Mouse (Mus musculus) intestine, embryonic 15.5 days (tissue): Measurements from ENCODE around the gene Map3k10. TPM values are rescaled to one million over a fixed set of nuclear protein-coding genes. Genes with fewer than 3 reads are reported as not detected.

Source experiments
- polyA plus RNA-seq: library from polyadenylated mRNA; unstranded; fragments of >200 nt; fragmentation: Nextera tagmentation; extraction: Ambion mirVana; gene quantifications from 2 replicates; pipeline ENCODE4 v1.2.1, GENCODE M21; 2015

Map3k10 gene
- polyA plus RNA-seq, 1 experiment from 2014 or later: 5.6 TPM

Other genes starting within 250 kb of the Map3k10 start
- gene Sptbn4, start 226.9 kb downstream of the Map3k10 start, polyA plus RNA-seq: 0.33 and 0.38 TPM in 2 replicates
- 60.4 and 77.5 TPM in 2 replicates for gene Blvrb, start 226.6 kb downstream of the Map3k10 start, polyA plus RNA-seq
- gene Sertad3, start 200.8 kb downstream of the Map3k10 start, polyA plus RNA-seq: 25.7 and 27.0 TPM in 2 replicates
- 36.0 and 39.0 TPM in 2 replicates for gene Sertad1, start 187.7 kb downstream of the Map3k10 start, polyA plus RNA-seq
- 2.7 and 3.2 TPM in 2 replicates for gene Prx, start 175.3 kb downstream of the Map3k10 start, polyA plus RNA-seq
- 0.35 and 0.54 TPM in 2 replicates for gene Hipk4, start 151.3 kb downstream of the Map3k10 start, polyA plus RNA-seq
- 64.5 and 65.0 TPM in 2 replicates for gene Pld3, start 121.4 kb downstream of the Map3k10 start, polyA plus RNA-seq
- gene 2310022A10Rik, start 121.4 kb downstream of the Map3k10 start, polyA plus RNA-seq: 21.7 and 24.1 TPM in 2 replicates
- gene Akt2, start 83.0 kb downstream of the Map3k10 start, polyA plus RNA-seq: 68.4 and 71.1 TPM in 2 replicates
- 2.3 and 2.5 TPM in 2 replicates for gene Ttc9b, start 20.7 kb downstream of the Map3k10 start, polyA plus RNA-seq
- 2.8 and 3.3 TPM in 2 replicates for gene Zfp607b, start 14.7 kb upstream of the Map3k10 start, polyA plus RNA-seq
- 24.3 and 25.0 TPM in 2 replicates for gene Zfp60, start 56.8 kb upstream of the Map3k10 start, polyA plus RNA-seq
- 1.6 and 1.8 TPM in 2 replicates for gene Zfp626, start 132.6 kb upstream of the Map3k10 start, polyA plus RNA-seq
- 5.9 and 6.4 TPM in 2 replicates for gene Zfp59, start 164.0 kb upstream of the Map3k10 start, polyA plus RNA-seq
- 3.4 and 3.9 TPM in 2 replicates for gene Zfp607a, start 182.9 kb upstream of the Map3k10 start, polyA plus RNA-seq